11 mouse cellular contexts compared by ENCODE assay signal in genomic region chr17:71087396-71088153, GRCm38 (mm10).
A peak's percentile ranks its signal among the peaks of the same experiment; 100 is the strongest.
DNase-seq lines count a peak whose midpoint lies in the region; ATAC-seq and TF ChIP-seq lines count a peak whose summit lies in the region.
"Had no signal": no experiment of that assay in that cellular context is flagged by ENCODE, and none has a peak within 500 bp of the region (broad histone marks: within the 10 kb centered on the region; RNA-seq: fewer than 3 reads in every experiment).

No protein-coding gene starts in this region.

- H3K9ac ChIP-seq in MEL (ENCODE audit: control insufficient read depth, low read depth, low read length, poor library complexity, severe bottlenecking) = no peak overlapping the region
- no peak overlapping the region for H3K9ac ChIP-seq in kidney, embryonic 15.5 days
- H3K9ac ChIP-seq in lung, embryonic 15.5 days = no peak overlapping the region
- H3K9ac ChIP-seq in hindbrain, embryonic 12.5 days = no peak overlapping the region

- TF ChIP-seq EP300 in MEL (IDR thresholded peaks at IDR 0.05; ENCODE audit: low read depth in 1 of 2, low read length in 2 of 2) = peak in 1 of 2 experiments; percentile 23; a peak in 1 of 4 replicates

- H3K79me2 ChIP-seq in MEL (ENCODE audit: control insufficient read depth, insufficient read depth, low read length, poor library complexity) = no peaks in the 10 kb centered on the region

- no peak overlapping the region for H3K27ac ChIP-seq in MEL (ENCODE audit: control insufficient read depth, low read depth, low read length)
- H3K27ac ChIP-seq in kidney, embryonic 15.5 days = no peak overlapping the region
- H3K27ac ChIP-seq in lung, embryonic 15.5 days = peak overlapping the region; percentile 56
- no peak overlapping the region for H3K27ac ChIP-seq in hindbrain, embryonic 12.5 days
- H3K27ac ChIP-seq: macrophage had no signal

- WGBS in kidney, embryonic 15.5 days = 74% methylated on average over 8 of the region's 8 CpGs
- WGBS in lung, embryonic 15.5 days = 64% methylated on average over 8 of the region's 8 CpGs
- 92% methylated on average over 8 of the region's 8 CpGs for WGBS in hindbrain, embryonic 12.5 days

- H3K27me3 ChIP-seq in MEL (ENCODE audit: control insufficient read depth in 1 of 2, insufficient read depth in 2 of 2, low read length in 2 of 2) = no peaks in the 10 kb centered on the region
- no peaks in the 10 kb centered on the region for H3K27me3 ChIP-seq in kidney, embryonic 15.5 days
- no peaks in the 10 kb centered on the region for H3K27me3 ChIP-seq in lung, embryonic 15.5 days
- H3K27me3 ChIP-seq in hindbrain, embryonic 12.5 days = no peaks in the 10 kb centered on the region

- H3K4me3 ChIP-seq in MEL (ENCODE audit: control insufficient read depth in 1 of 2, insufficient read depth in 1 of 2, low read depth in 2 of 2, low read length in 2 of 2) = no peak overlapping the region
- no peak overlapping the region for H3K4me3 ChIP-seq in kidney, embryonic 15.5 days (replicated peaks)
- no peak overlapping the region for H3K4me3 ChIP-seq in lung, embryonic 15.5 days
- H3K4me3 ChIP-seq in hindbrain, embryonic 12.5 days = no peak overlapping the region

- peaks cover 0 to 14% of the 10 kb centered on the region in 2 experiments; a peak in 2 of 4 replicates for H3K36me3 ChIP-seq in MEL (ENCODE audit: control insufficient read depth in 1 of 2, insufficient read depth in 2 of 2, low read length in 2 of 2)
- no peaks in the 10 kb centered on the region for H3K36me3 ChIP-seq in kidney, embryonic 15.5 days
- H3K36me3 ChIP-seq in lung, embryonic 15.5 days = no peaks in the 10 kb centered on the region
- no peaks in the 10 kb centered on the region for H3K36me3 ChIP-seq in hindbrain, embryonic 12.5 days
- H3K36me3 ChIP-seq: G1E had no signal

- ATAC-seq in kidney, embryonic 15.5 days (replicated peaks; ENCODE audit: low FRiP score) = peak; percentile 61; the same call in 1 of the 2 replicates
- peak; percentile 70; the same call in 1 of the 2 replicates for ATAC-seq in lung, embryonic 15.5 days (ENCODE audit: borderline replicate concordance, extremely low read depth, low FRiP score, low TSS enrichment)
- no peak for ATAC-seq in hindbrain, embryonic 12.5 days (ENCODE audit: low FRiP score)

- peaks cover 14 to 19% of the 10 kb centered on the region in 2 experiments for H3K4me1 ChIP-seq in MEL (ENCODE audit: control insufficient read depth in 1 of 2, insufficient read depth in 2 of 2, low read length in 2 of 2)
- peaks cover 12% of the 10 kb centered on the region for H3K4me1 ChIP-seq in kidney, embryonic 15.5 days
- H3K4me1 ChIP-seq in lung, embryonic 15.5 days = peaks cover 4% of the 10 kb centered on the region
- no peaks in the 10 kb centered on the region for H3K4me1 ChIP-seq in hindbrain, embryonic 12.5 days

- DNase-seq in 416B (ENCODE audit: low read depth) (peak; percentile 70), MEL (ENCODE audit: low read depth, low spot score) (peak; percentile 40)
- no peak for DNase-seq in adrenal gland, postnatal 36 days
- no peak for DNase-seq in left cerebral cortex, postnatal 4 days
- DNase-seq in right cerebral cortex, postnatal 36 days (ENCODE audit: low spot score in 2 of 2) = no peak
- DNase-seq: gastrocnemius, postnatal 25 days had no signal

- peak; percentile 30 for TF ChIP-seq RAD21 in MEL (IDR thresholded peaks at IDR 0.05; ENCODE audit: low read depth, low read length)

- intact Hi-C loops in left cerebral cortex, postnatal 4 days (cut with DNase I) = no loop called here

- H3K4me2 ChIP-seq in kidney, embryonic 15.5 days = no peak overlapping the region
- H3K4me2 ChIP-seq in lung, embryonic 15.5 days = no peak overlapping the region
- no peak overlapping the region for H3K4me2 ChIP-seq in hindbrain, embryonic 12.5 days (replicated peaks)

- no peak for TF ChIP-seq POLR2A in MEL (IDR thresholded peaks at IDR 0.05; ENCODE audit: control insufficient read depth in 1 of 2, insufficient read depth in 1 of 2, low read depth in 1 of 2, low read length in 2 of 2, poor library complexity in 1 of 2)

- no peaks in the 10 kb centered on the region for H3K9me3 ChIP-seq in MEL (replicated peaks; ENCODE audit: insufficient read depth, low read length)
- no peaks in the 10 kb centered on the region for H3K9me3 ChIP-seq in kidney, embryonic 15.5 days (replicated peaks)
- no peaks in the 10 kb centered on the region for H3K9me3 ChIP-seq in lung, embryonic 15.5 days
- H3K9me3 ChIP-seq in hindbrain, embryonic 12.5 days (replicated peaks) = no peaks in the 10 kb centered on the region; the same call in 1 of the 2 replicates
- H3K9me3 ChIP-seq: G1E had no signal

- peak in 1 of 3 experiments; percentile 28; a peak in 1 of 6 replicates for TF ChIP-seq CTCF in MEL (IDR thresholded peaks at IDR 0.05 in 2 of 3, conservative IDR thresholded peaks at IDR 0.05 in 1 of 3; ENCODE audit: control insufficient read depth in 1 of 3, insufficient read depth in 1 of 3, low read depth in 2 of 3, low read length in 3 of 3, poor library complexity in 1 of 3, severe bottlenecking in 1 of 3)

TF ChIP-seq in MEL, 35 proteins besides CTCF, POLR2A, EP300 and RAD21:
- peak; percentile 29; the same call in 1 of the 2 replicates for TF ChIP-seq GATA1 (IDR thresholded peaks at IDR 0.05; ENCODE audit: low read depth, low read length)
- TF ChIP-seq MAX (IDR thresholded peaks at IDR 0.05; ENCODE audit: low read length) = no peak

Comparison
In these comparisons a context has a peak if more than half of its experiments do, and no peak if none do; other contexts are left out.
1. DNase-seq: peak in 416B (single experiment) and MEL (single experiment); none in adrenal gland, postnatal 36 days (0 of 2), left cerebral cortex, postnatal 4 days (single experiment) and right cerebral cortex, postnatal 36 days (0 of 2).